Mouse (Mus musculus): ENCODE data around the gene Fads6. TPM values are rescaled to one million over a fixed set of nuclear protein-coding genes. Genes with fewer than 3 reads are reported as not detected.

Gene Fads6
- polyA plus RNA-seq, 1 experiment from 2014 or later = 0.11 TPM

DNA sequence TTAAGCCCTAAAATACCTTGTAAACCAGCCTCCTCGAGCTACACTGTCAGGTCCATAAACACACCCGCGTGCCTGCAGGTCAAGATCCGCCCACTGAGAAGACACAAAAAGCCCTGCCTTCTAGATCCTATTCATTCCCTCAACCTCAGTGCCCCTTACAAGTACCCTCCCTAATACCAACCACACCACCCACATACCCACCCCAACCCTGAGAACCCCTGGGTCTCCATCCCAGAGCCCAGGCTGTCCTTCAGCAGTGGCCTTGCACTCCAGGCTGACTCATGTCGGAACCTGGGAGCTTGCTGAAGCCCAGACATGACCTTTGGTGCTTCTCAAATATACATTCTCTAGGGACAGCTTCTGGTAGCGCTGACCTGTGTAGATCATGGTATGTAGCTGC, 22.7 kb downstream of the Fads6 start:
- WGBS = 83% methylated on average over 6 of the region's 6 CpGs
- Histone ChIP-seq H3K4me1 (peaks cover 22% of the 10 kb centered on the region), H3K27me3 (no peaks in the 10 kb centered on the region; the same call in 1 of the 2 replicates), H3K36me3 (no peaks in the 10 kb centered on the region), H3K27ac (replicated peaks) (no peak overlapping the region), H3K4me2 (replicated peaks) (no peak overlapping the region), H3K9me3 (no peaks in the 10 kb centered on the region), H3K9ac (replicated peaks) (no peak overlapping the region), H3K4me3 (no peak overlapping the region)
- ATAC-seq (ENCODE audit: low FRiP score, low read depth) = no peak

DNA sequence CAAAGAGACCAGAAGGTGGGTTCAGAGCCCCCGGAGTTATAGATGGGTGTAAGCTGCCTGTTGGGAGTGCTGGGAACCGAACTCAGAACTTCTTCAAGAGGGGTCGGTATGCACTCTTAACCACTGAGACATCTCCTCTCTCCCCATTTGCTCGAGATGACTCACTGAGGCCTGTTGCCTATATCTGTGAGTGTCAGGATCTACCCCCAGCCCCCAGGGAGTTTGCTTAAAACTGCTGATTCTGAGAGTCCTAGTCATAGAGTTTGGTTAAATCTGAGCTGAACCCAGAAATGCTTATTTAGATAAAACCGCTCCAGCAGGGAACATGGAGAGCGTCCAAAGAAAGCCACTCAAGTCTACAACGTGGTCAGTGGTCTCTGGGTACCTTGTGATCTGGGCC, 23.3 kb downstream of the Fads6 start:
- Histone ChIP-seq H3K27me3 (peaks cover 5% of the 10 kb centered on the region), H3K36me3 (peaks cover 5% of the 10 kb centered on the region), H3K27ac (replicated peaks) (no peak overlapping the region), H3K4me1 (peaks cover 22% of the 10 kb centered on the region), H3K4me2 (replicated peaks) (no peak overlapping the region), H3K9ac (replicated peaks) (no peak overlapping the region), H3K9me3 (no peaks in the 10 kb centered on the region), H3K4me3 (no peak overlapping the region)
- WGBS = 92% methylated on average over 7 of the region's 7 CpGs
- no peak for ATAC-seq (ENCODE audit: low FRiP score, low read depth)

DNA sequence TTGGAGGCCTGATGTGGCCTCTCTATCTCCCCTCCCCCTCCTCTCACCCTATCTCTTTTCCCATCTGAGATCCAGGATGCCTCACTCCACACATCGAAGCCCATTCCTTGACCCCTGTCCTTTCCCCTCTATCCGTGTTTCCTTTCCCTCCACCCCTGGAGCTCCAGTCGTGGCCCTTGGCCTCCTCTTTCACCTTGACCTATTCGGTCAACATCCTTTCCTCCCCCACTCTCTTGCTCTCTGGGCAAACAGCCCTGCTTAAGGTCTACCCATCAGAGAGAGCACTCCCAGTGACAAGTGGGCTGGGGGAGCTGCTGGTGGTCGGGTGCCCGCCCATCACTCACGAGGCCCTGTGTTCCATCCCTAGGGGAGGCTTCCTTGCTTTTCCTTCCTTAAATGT, 23.7 kb downstream of the Fads6 start:
- peaks cover 10% of the 10 kb centered on the region for H3K27me3 ChIP-seq
- no peaks in the 10 kb centered on the region for H3K9me3 ChIP-seq
- H3K4me3 ChIP-seq = no peak overlapping the region
- ATAC-seq (ENCODE audit: low FRiP score, low read depth) = no peak
- no peak overlapping the region for H3K4me2 ChIP-seq (replicated peaks)
- H3K36me3 ChIP-seq = peaks cover 9% of the 10 kb centered on the region
- H3K27ac ChIP-seq (replicated peaks) = no peak overlapping the region
- WGBS = 70% methylated on average over 7 of the region's 7 CpGs
- peaks cover 22% of the 10 kb centered on the region for H3K4me1 ChIP-seq
- H3K9ac ChIP-seq (replicated peaks) = no peak overlapping the region

DNA sequence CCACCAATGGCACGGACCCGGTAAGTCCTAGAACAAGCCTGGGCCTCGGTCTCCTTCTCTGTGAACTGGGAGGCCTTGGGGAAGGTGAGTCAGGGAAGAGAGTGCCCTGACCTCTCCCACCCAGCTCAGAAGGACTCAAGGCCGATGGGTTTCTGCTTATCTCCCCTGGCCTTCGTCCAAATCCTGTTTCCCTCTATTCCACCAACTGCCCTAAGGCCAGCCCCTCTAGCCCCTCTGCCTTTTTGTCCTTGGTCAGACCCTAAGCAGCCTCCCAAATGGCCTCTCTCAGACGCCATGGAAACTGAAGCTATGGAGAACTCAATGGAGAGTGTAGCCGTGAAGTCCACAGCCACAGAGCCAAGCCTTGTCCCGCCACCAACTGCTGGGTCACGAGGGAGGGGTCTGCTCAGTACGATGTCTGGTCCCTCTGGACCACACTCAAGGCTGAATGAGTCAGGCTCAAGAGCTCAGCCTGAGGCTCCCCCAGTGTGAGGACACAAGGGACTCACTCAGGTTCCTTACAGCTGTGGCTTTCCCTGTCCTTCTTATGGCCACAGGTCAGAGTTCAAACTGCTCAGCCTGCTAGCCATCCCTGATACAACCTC, 24.5 kb downstream of the Fads6 start:
- Histone ChIP-seq H3K4me2 (replicated peaks) (no peak overlapping the region), H3K27me3 (peaks cover 17% of the 10 kb centered on the region), H3K27ac (replicated peaks) (no peak overlapping the region), H3K9ac (replicated peaks) (no peak overlapping the region; the same call in 1 of the 2 replicates), H3K9me3 (no peaks in the 10 kb centered on the region), H3K4me1 (peaks cover 20% of the 10 kb centered on the region), H3K4me3 (no peak overlapping the region), H3K36me3 (peaks cover 13% of the 10 kb centered on the region)
- ATAC-seq (ENCODE audit: low FRiP score, low read depth) = no peak
- 72% methylated on average over 10 of the region's 10 CpGs for WGBS

DNA sequence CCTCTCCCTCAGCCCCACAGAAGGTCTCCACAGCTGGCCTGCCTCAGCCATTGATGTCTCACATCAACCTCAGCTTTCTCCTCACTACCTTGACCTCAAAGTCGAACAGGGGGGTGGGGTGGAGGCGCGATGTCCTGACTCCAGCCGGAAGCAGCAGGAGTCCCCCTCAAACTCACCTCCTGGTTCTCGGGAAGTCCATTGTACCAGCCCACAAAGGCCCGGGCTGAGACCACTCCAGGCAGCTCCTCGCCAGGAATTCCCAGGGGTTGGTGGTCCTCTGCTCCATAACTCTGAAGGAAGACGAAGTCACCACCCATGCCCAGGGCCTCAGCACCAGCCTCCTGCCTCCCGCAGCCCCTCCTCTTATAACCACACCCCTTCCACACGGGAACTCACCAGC, 26.0 kb downstream of the Fads6 start:
- Histone ChIP-seq H3K4me3 (no peak overlapping the region), H3K9me3 (no peaks in the 10 kb centered on the region), H3K36me3 (peaks cover 13% of the 10 kb centered on the region), H3K4me2 (replicated peaks) (no peak overlapping the region), H3K9ac (replicated peaks) (no peak overlapping the region), H3K27ac (replicated peaks) (no peak overlapping the region), H3K4me1 (peaks cover 24% of the 10 kb centered on the region), H3K27me3 (peaks cover 32% of the 10 kb centered on the region)
- WGBS = 70% methylated on average over 10 of the region's 10 CpGs
- no peak for ATAC-seq (ENCODE audit: low FRiP score, low read depth)

DNA sequence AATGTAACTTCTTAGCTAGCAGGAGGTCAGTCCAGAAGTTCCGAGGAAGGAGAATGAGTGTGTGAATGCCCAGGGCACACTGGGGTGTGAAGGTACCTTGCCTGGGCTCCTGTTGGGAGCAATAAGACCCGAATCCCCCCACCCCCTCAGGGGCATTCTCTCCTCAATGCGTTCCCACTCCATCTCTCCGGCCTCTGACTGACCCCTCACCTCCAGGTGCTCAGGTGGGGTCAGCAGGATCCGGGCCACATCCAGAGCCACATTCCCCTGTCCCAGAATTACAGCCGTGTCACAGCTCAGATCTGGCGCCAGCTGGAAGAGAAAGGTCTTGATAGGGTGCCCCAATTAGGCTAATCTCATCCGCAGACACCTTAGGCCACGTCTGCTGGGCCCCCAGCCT, 26.4 kb downstream of the Fads6 start:
- WGBS = 75% methylated on average over 9 of the region's 9 CpGs
- Histone ChIP-seq H3K36me3 (peaks cover 13% of the 10 kb centered on the region), H3K27me3 (peaks cover 37% of the 10 kb centered on the region), H3K9me3 (no peaks in the 10 kb centered on the region), H3K27ac (replicated peaks) (no peak overlapping the region), H3K9ac (replicated peaks) (no peak overlapping the region), H3K4me1 (peaks cover 24% of the 10 kb centered on the region), H3K4me3 (no peak overlapping the region), H3K4me2 (replicated peaks) (no peak overlapping the region)
- no peak for ATAC-seq (ENCODE audit: low FRiP score, low read depth)

DNA sequence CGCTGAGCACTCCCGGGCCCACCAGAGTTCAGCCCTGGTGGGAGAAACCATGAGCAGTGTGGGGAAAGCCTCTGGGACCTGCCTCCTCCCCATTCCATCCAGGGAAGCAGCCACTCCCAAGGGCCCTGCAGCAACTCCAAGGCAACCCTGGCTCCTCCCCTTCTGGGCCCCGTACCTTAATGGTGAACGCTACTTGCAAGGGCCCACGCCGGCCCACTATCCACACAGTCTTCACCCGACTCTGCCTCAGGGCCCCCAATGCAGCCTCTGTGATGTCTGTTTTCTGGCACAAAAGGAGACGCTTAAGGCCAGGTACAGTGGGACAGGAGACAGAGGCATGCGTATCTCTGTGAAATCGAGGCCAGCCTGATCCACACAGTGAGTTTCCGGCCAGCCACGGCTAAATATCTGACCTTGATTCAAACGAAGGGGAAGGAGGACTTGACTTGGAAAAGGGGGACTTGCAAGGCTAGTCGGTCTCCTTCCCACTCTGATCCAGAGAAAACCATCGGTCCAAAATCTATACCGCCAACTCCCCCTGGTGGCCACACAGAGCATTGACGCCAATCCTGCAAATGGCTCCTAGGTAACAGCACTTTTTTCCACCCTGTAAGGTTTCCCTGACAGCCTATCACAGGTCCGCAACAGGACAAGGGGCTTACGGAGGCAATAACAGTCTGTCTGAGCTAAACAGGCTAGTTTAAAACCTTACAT, 27.2 kb downstream of the Fads6 start:
- Histone ChIP-seq H3K27me3 (peaks cover 44% of the 10 kb centered on the region), H3K4me2 (replicated peaks) (no peak overlapping the region), H3K27ac (replicated peaks) (no peak overlapping the region), H3K4me3 (no peak overlapping the region), H3K4me1 (peaks cover 24% of the 10 kb centered on the region), H3K36me3 (peaks cover 13% of the 10 kb centered on the region), H3K9ac (replicated peaks) (no peak overlapping the region), H3K9me3 (no peaks in the 10 kb centered on the region)
- 30% methylated on average over 19 of the region's 19 CpGs for WGBS
- 0 out of 2 replicates have a peak, but pooled peaks have one; percentile 24 for ATAC-seq (ENCODE audit: low FRiP score, low read depth)

DNA sequence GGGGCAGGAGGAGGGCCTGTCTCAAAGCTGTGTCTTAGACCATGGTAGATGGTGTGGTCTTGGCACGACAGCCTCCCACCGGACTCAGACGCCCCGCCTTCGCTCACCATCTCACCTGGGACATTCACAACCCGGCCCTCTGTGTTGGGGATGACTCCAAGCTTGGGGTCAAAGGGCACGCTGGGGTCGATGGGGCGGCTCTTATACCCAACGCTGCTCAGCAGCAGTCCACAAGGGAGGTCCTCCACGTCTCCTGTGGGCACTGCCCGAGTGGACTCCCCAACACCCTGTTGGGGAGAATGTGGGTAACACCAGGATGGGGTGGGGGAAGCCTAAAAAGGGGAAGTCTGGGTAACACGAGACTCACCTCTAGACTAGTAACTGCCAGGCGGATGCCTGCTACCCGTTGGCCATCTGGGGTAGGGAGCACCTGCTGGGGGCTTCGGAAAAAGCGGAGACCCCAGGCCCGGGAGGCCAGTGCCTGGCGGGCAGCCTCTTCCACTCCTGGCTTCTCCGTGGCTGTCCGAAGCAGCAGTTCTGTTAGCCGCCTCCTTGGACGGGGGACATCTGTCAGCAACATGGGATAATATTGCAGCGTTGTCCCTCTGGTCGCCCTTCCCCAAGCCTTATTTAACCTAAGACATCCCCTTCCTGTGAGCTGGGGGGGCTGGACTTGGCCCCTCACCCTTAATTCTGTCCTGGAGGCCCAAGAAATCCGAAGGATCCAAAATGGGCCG, 28.0 kb downstream of the Fads6 start:
- Histone ChIP-seq H3K4me3 (no peak overlapping the region), H3K36me3 (peaks cover 13% of the 10 kb centered on the region), H3K4me2 (replicated peaks) (no peak overlapping the region), H3K9me3 (no peaks in the 10 kb centered on the region), H3K27ac (replicated peaks) (no peak overlapping the region), H3K27me3 (peaks cover 52% of the 10 kb centered on the region), H3K4me1 (peaks cover 30% of the 10 kb centered on the region), H3K9ac (replicated peaks) (no peak overlapping the region)
- ATAC-seq (ENCODE audit: low FRiP score, low read depth) = no peak
- 91% methylated on average over 27 of the region's 27 CpGs for WGBS

DNA sequence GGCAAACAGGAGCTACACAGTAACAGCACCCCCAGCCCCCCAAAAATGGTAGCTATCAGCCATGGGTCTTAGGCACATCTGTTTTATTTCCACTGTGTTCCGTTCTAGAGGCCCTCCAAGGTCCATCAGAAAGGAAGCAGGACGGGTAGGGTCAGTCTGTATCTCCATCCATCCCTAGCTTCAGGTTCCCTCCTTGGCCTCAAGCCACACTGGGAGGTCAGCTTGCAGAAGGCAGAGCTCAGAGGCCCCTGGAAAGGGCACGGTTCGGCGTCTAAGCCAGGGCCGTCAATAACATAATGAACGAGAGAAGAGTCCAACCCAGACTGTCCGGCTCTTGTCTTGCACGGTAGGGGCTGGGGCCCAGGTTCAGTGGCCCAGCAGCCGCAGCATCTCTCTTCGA, 29.5 kb downstream of the Fads6 start:
- ATAC-seq (ENCODE audit: low FRiP score, low read depth) = no peak
- H3K9ac ChIP-seq (replicated peaks) = no peak overlapping the region
- 76% methylated on average over 11 of the region's 11 CpGs for WGBS
- peaks cover 68% of the 10 kb centered on the region for H3K27me3 ChIP-seq
- no peak overlapping the region for H3K4me2 ChIP-seq (replicated peaks)
- peaks cover 13% of the 10 kb centered on the region for H3K36me3 ChIP-seq
- H3K4me1 ChIP-seq = peaks cover 30% of the 10 kb centered on the region
- no peak overlapping the region for H3K4me3 ChIP-seq
- no peaks in the 10 kb centered on the region for H3K9me3 ChIP-seq
- no peak overlapping the region for H3K27ac ChIP-seq (replicated peaks)

DNA sequence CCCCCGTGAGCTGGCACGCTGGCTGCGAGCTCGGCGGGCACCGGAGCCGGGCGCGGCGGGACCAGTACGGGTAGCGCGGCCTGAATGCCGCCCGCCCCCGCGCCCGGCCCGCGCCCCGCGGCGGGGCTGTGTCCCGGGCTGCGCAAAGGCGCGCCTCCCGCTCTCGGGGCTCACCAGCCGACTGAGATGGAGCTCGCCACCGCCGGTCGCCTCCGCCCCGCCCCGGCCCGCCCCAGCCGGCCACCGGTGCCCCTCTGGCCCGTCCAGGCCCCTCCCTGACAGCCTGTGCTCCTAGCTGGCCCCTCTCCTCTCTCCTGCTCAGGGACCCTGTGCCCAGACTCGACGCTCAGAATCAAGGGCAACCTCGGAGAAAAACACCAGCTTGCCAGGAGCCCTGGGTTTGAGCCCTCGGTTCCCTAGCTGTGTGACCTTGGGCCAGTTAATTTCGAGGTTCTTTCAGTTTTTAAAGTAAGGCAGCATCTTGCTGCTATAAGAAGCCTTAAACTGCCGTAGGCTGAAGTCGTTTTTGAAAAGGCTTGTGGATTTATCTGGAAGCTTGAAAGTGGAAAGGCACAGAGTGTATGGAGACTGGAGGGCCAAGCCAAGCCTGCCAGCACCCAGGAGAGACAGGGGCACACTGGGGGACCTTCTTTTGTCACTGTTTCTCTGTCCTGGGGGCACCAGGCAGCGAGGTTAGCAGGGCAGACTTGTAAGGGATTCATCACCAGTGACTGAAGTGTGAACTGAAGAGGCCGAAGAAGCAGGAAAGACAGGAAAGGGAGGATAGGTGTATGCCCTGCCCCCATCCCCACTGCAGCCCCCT, 30.2 kb downstream of the Fads6 start, which contains the start of gene Grin2c:
Gene Grin2c, minus strand, starts transcription at position 183 of the 823 bp plus-strand sequence.
- H3K9ac ChIP-seq (replicated peaks) = 0 out of 2 replicates have a peak within 1 kb of the TSS, but pooled peaks have one; percentile 21
- peak within 1 kb of the TSS; percentile 31 for H3K4me3 ChIP-seq
- H3K4me1 ChIP-seq = peaks cover 30% of the 10 kb centered on the region
- 6% methylated on average over 37 of the region's 50 CpGs for WGBS
- peaks cover 13% of the 10 kb centered on the region for H3K36me3 ChIP-seq
- no peak for ATAC-seq (ENCODE audit: low FRiP score, low read depth)
- H3K4me2 ChIP-seq (replicated peaks) = peak within 1 kb of the TSS; percentile 53
- no peak within 1 kb of the TSS for H3K27ac ChIP-seq (replicated peaks)
- no peaks in the 10 kb centered on the region for H3K9me3 ChIP-seq
- peaks cover 74% of the 10 kb centered on the region for H3K27me3 ChIP-seq

DNA sequence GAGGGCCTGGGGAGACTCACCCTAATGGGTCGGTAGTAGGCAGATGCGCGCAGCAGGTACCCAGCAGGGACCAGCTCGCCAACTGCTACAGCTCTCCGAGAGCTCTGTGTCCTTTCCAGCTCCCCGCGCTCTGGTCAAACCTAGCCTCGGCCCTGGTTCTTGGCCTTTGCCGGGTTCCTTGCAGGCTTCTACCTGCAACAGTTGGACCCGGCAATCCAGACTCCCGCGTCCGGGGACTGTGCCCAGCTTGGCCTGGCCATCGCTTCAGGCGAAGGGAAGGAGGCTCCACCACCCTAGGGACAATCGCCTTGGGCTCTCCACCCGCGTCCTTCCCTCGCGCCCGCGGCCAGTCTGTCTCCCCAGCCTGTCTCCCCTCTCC, 31.1 kb downstream of the Fads6 start:
- no peaks in the 10 kb centered on the region for H3K9me3 ChIP-seq
- WGBS = 1% methylated on average over 20 of the region's 22 CpGs
- peaks cover 13% of the 10 kb centered on the region for H3K36me3 ChIP-seq
- H3K27ac ChIP-seq (replicated peaks) = no peak overlapping the region
- peak overlapping the region; percentile 53 for H3K4me2 ChIP-seq (replicated peaks)
- H3K4me3 ChIP-seq = peak overlapping the region; percentile 31
- no peak overlapping the region for H3K9ac ChIP-seq (replicated peaks)
- peaks cover 83% of the 10 kb centered on the region for H3K27me3 ChIP-seq
- peaks cover 30% of the 10 kb centered on the region for H3K4me1 ChIP-seq
- ATAC-seq (ENCODE audit: low FRiP score, low read depth) = no peak
